Comparison of ENCODE assay signal across 25 mouse cellular contexts in the genomic region with DNA sequence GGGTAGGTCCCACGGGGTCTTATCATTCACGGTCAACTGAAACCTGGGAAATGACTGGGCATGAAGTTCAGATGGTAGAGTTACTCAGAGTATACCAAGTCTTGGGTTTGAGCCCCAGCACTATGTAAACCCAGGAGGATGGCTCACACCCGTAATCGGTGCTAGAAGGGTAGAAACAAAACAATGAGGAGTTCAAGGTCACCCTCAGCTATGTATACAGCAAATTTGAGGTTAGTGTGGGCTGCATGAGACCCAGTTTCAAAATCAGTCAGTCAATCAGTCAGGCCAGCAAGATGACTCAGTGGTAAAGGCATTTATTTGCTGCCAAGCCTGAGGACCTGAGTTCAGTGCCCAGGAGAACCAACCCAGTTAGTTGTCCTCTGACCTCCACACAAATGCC. TPM values are rescaled to one million over a fixed set of nuclear protein-coding genes. Genes with fewer than 3 reads are reported as not detected.
DNase-seq lines count a peak whose midpoint lies in the region; ATAC-seq and TF ChIP-seq lines count a peak whose summit lies in the region.
"Had no signal": no experiment of that assay in that cellular context is flagged by ENCODE, and none has a peak within 500 bp of the region (broad histone marks: within the 10 kb centered on the region; RNA-seq: fewer than 3 reads in every experiment).

No protein-coding gene starts in this region.

- H3K9ac ChIP-seq in midbrain, postnatal 0 days (replicated peaks; ENCODE audit: low read length, poor library complexity, severe bottlenecking), result no peak overlapping the region
- H3K9ac ChIP-seq: embryonic facial prominence, embryonic 13.5 days; embryonic facial prominence, embryonic 15.5 days; forebrain, embryonic 13.5 days; forebrain, embryonic 15.5 days; forebrain, postnatal 0 days had no signal

- H3K4me2 ChIP-seq in midbrain, postnatal 0 days (ENCODE audit: low read depth, low read length, poor library complexity, severe bottlenecking), result no peak overlapping the region
- H3K4me2 ChIP-seq: embryonic facial prominence, embryonic 13.5 days; embryonic facial prominence, embryonic 15.5 days; forebrain, embryonic 13.5 days; forebrain, embryonic 15.5 days had no signal

- H3K4me3 ChIP-seq in left cerebral cortex, adult 2 months, result no peak overlapping the region
- H3K4me3 ChIP-seq in midbrain, postnatal 0 days (ENCODE audit: low read depth, low read length), result no peak overlapping the region
- H3K4me3 ChIP-seq: embryonic facial prominence, embryonic 13.5 days; embryonic facial prominence, embryonic 15.5 days; erythroblast, embryonic 14.5 days; forebrain, embryonic 13.5 days; forebrain, embryonic 15.5 days had no signal

- no peak for ATAC-seq in midbrain, postnatal 0 days (ENCODE audit: low FRiP score)
- ATAC-seq: activated CD4-positive, CD25-positive, alpha-beta regulatory T cell, adult 4 months; forebrain, embryonic 13.5 days; forebrain, embryonic 15.5 days; forebrain, postnatal 0 days; Patski had no signal

- H3K9me3 ChIP-seq in midbrain, postnatal 0 days (ENCODE audit: low read length), result no peaks in the 10 kb centered on the region
- H3K9me3 ChIP-seq: embryonic facial prominence, embryonic 13.5 days; embryonic facial prominence, embryonic 15.5 days; forebrain, embryonic 13.5 days; forebrain, embryonic 15.5 days had no signal

- no peak overlapping the region for H3K27ac ChIP-seq in left cerebral cortex, adult 2 months
- H3K27ac ChIP-seq in midbrain, postnatal 0 days (ENCODE audit: low read depth, low read length), result no peak overlapping the region
- H3K27ac ChIP-seq: embryonic facial prominence, embryonic 13.5 days; embryonic facial prominence, embryonic 15.5 days; forebrain, embryonic 13.5 days; forebrain, embryonic 15.5 days had no signal

- no peaks in the 10 kb centered on the region for H3K36me3 ChIP-seq in midbrain, postnatal 0 days (ENCODE audit: insufficient read depth, low read length)
- H3K36me3 ChIP-seq: embryonic facial prominence, embryonic 13.5 days; embryonic facial prominence, embryonic 15.5 days; forebrain, embryonic 15.5 days; G1E had no signal

- peaks cover 13% of the 10 kb centered on the region for H3K4me1 ChIP-seq in midbrain, postnatal 0 days (ENCODE audit: insufficient read depth, low read length)

- peak; percentile 52 for DNase-seq in 3134 (ENCODE audit: extremely low read depth, insufficient read length, low spot score)
- DNase-seq in 416B (ENCODE audit: low read depth), result peak; percentile 19
- DNase-seq in Muller cell, postnatal 12 days (ENCODE audit: inconsistent ontology term), result peak; percentile 56
- DNase-seq in fibroblast of lung, adult 2 months (ENCODE audit: low read depth), result peak; percentile 7
- DNase-seq in cerebellum, adult 9-10 months, result no peak
- no peak for DNase-seq in left cerebral cortex, adult 2 months (ENCODE audit: extremely low spot score in 1 of 2, low spot score in 2 of 2)
- no peak for DNase-seq in urinary bladder, postnatal 10 days (ENCODE audit: low spot score)
- DNase-seq in midbrain, postnatal 0 days (ENCODE audit: low spot score), result no peak
- DNase-seq: adrenal gland, adult 8-10 months; adrenal gland, postnatal 14 days; adrenal gland, postnatal 36 days; cerebellum, adult 11-12 months; cerebellum, adult 9-11 months; cerebellum, postnatal 36 days; embryo, embryonic 11 days; forebrain, postnatal 0 days had no signal

- 88% methylated on average over 4 of the region's 4 CpGs for WGBS in midbrain, postnatal 0 days

- H3K27me3 ChIP-seq in midbrain, postnatal 0 days (ENCODE audit: insufficient read depth, low read length), result no peaks in the 10 kb centered on the region

- intact Hi-C loops in left cerebral cortex, adult 2 months (cut with DNase I), result no loop called here

- TF ChIP-seq CTCF in left cerebral cortex, adult 2 months (IDR thresholded peaks at IDR 0.05), result no peak
- TF ChIP-seq CTCF in midbrain, postnatal 0 days (IDR thresholded peaks at IDR 0.05), result no peak

RNA-seq across cellular contexts. Expression of a gene that starts 27.6 kb away (rescaled TPM):
- total RNA-seq in left cerebral cortex, adult 2 months (2021), result 10 to 100 TPM; 58.7 to 60.6 TPM
- 41.3 and 47.9 TPM in 2 replicates for total RNA-seq in midbrain, postnatal 0 days (2014; rRNA removed)
- polyA plus RNA-seq in midbrain, postnatal 0 days (2015; fragmentation: Nextera tagmentation; extraction: Ambion mirVana), result 21.9 and 23.2 TPM in 2 replicates
- total RNA-seq: common myeloid progenitor, adult 5-6 weeks had no signal
- polyA plus RNA-seq: activated CD4-positive, CD25-positive, alpha-beta regulatory T cell, adult 4 months; erythroblast, embryonic 14.5 days; G1E; Patski had no signal

Comparison
In these comparisons a context has a peak if more than half of its experiments do, and no peak if none do; other contexts are left out.
1. DNase-seq: peak in 3134 (single experiment), 416B (single experiment), Muller cell, postnatal 12 days (single experiment) and fibroblast of lung, adult 2 months (single experiment); none in cerebellum, adult 9-10 months (single experiment), left cerebral cortex, adult 2 months (0 of 2), urinary bladder, postnatal 10 days (single experiment) and midbrain, postnatal 0 days (single experiment).